ENCODE assay signal across 12 mouse cellular contexts in the genomic region with DNA sequence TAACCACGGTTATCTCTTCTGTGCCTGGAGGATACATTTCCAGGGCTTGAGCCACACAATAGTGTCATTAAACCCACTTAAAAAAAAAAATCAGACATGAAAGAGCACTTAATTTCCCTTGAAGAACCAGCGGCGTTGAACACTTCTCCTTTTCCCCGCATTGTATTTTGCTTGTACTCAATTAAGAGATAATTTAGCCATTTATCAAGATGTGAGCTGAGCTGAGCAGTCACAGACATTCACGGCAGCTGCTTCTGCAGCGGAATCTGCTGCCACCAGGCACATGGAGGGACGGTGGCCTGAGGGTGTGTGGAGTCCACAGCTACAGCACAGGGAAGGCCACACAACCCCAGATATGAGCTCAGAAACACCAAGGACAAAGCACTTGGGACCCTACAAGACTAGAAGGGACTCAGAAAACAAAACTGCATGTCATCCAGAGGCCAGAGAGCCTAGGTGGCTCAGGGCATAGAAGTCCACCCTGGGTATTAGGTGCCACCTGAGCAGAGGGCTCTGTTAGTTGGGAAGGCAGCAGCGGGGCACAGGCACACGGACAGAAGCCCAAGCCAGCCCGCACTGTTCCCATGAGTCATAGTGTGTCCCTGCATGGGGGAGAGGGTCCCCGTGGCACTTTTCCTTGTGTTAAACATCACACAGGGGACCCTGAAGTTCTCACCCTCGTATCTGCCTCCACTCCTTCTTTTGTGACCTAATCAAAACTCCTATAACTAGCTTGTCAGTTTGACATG.
DNase-seq lines count a peak whose midpoint lies in the region; ATAC-seq lines count a peak whose summit lies in the region.
"Had no signal": no experiment of that assay in that cellular context is flagged by ENCODE, and none has a peak within 500 bp of the region (broad histone marks: within the 10 kb centered on the region; RNA-seq: fewer than 3 reads in every experiment).

No protein-coding gene starts in this region.

- H3K9ac ChIP-seq in hindbrain, embryonic 12.5 days, result no peak overlapping the region
- no peak overlapping the region for H3K9ac ChIP-seq in midbrain, embryonic 14.5 days (replicated peaks; ENCODE audit: low read length)
- H3K9ac ChIP-seq: liver, embryonic 14.5 days; stomach, embryonic 15.5 days had no signal

- 38% methylated on average over 12 of the region's 12 CpGs for WGBS in hindbrain, embryonic 12.5 days
- WGBS in midbrain, embryonic 14.5 days, result 21% methylated on average over 12 of the region's 12 CpGs

- no peak for ATAC-seq in hindbrain, embryonic 12.5 days (ENCODE audit: low FRiP score)
- peak; percentile 7; the same call in 1 of the 2 replicates for ATAC-seq in midbrain, embryonic 14.5 days (ENCODE audit: low FRiP score, low TSS enrichment)

- peaks cover 50% of the 10 kb centered on the region for H3K27me3 ChIP-seq in hindbrain, embryonic 12.5 days
- H3K27me3 ChIP-seq in midbrain, embryonic 14.5 days (ENCODE audit: control insufficient read depth, insufficient read depth, low read length), result peaks cover 79% of the 10 kb centered on the region
- H3K27me3 ChIP-seq: stomach, embryonic 15.5 days had no signal

- DNase-seq in embryo, embryonic 10 days (ENCODE audit: low spot score), result peak; percentile 47
- no peak for DNase-seq in embryo, embryonic 9.5 days (ENCODE audit: extremely low spot score)
- DNase-seq in embryo, embryonic 11 days, result peak; percentile 43
- DNase-seq in midbrain, embryonic 14.5 days, result peak; percentile 60
- DNase-seq in c-Kit-positive CD71-positive TER-119-positive erythroid progenitor cells, embryonic 14.5 days (ENCODE audit: low spot score), result no peak
- no peak for DNase-seq in layer of hippocampus, adult 18-20 months (ENCODE audit: low spot score in 2 of 2)
- DNase-seq in heart, adult 8-10 months (ENCODE audit: low spot score), result no peak
- DNase-seq: heart, adult 11 months; kidney, postnatal 25 days had no signal

- H3K36me3 ChIP-seq in hindbrain, embryonic 12.5 days, result no peaks in the 10 kb centered on the region
- no peaks in the 10 kb centered on the region for H3K36me3 ChIP-seq in midbrain, embryonic 14.5 days (ENCODE audit: control insufficient read depth, insufficient read depth, low read length)
- H3K36me3 ChIP-seq: stomach, embryonic 15.5 days had no signal

- peaks cover 31% of the 10 kb centered on the region for H3K4me1 ChIP-seq in hindbrain, embryonic 12.5 days
- H3K4me1 ChIP-seq in midbrain, embryonic 14.5 days (ENCODE audit: control insufficient read depth, insufficient read depth, low read length), result peaks cover 26% of the 10 kb centered on the region
- H3K4me1 ChIP-seq: stomach, embryonic 15.5 days had no signal

- H3K4me3 ChIP-seq in hindbrain, embryonic 12.5 days, result no peak overlapping the region
- no peak overlapping the region for H3K4me3 ChIP-seq in midbrain, embryonic 14.5 days (replicated peaks; ENCODE audit: low read depth, low read length)
- H3K4me3 ChIP-seq: stomach, embryonic 15.5 days had no signal

- H3K9me3 ChIP-seq in hindbrain, embryonic 12.5 days (replicated peaks), result no peaks in the 10 kb centered on the region
- no peaks in the 10 kb centered on the region for H3K9me3 ChIP-seq in midbrain, embryonic 14.5 days (ENCODE audit: control insufficient read depth, low read length)
- H3K9me3 ChIP-seq: stomach, embryonic 15.5 days had no signal

- H3K4me2 ChIP-seq in hindbrain, embryonic 12.5 days (replicated peaks), result peak overlapping the region; percentile 39
- H3K4me2 ChIP-seq in midbrain, embryonic 14.5 days (ENCODE audit: low read length), result peak overlapping the region; percentile 39
- H3K4me2 ChIP-seq: stomach, embryonic 15.5 days had no signal

- H3K27ac ChIP-seq in hindbrain, embryonic 12.5 days, result peak overlapping the region; percentile 35; the same call in 1 of the 2 replicates
- H3K27ac ChIP-seq in midbrain, embryonic 14.5 days (replicated peaks; ENCODE audit: low read depth, low read length), result no peak overlapping the region
- H3K27ac ChIP-seq: liver, embryonic 14.5 days; stomach, embryonic 15.5 days had no signal

Comparison
In these comparisons a context has a peak if more than half of its experiments do, and no peak if none do; other contexts are left out.
1. DNase-seq: peak in embryo, embryonic 10 days (single experiment), embryo, embryonic 11 days (single experiment) and midbrain, embryonic 14.5 days (single experiment); none in embryo, embryonic 9.5 days (single experiment), c-Kit-positive CD71-positive TER-119-positive erythroid progenitor cells, embryonic 14.5 days (single experiment), layer of hippocampus, adult 18-20 months (0 of 2) and heart, adult 8-10 months (single experiment).